Mouse (Mus musculus) frontal cortex, postnatal 10 days (tissue): ENCODE measurements at regions not wholly inside any gene's neighbourhood (a gene's known extent, or its start where the extent isn't known, plus 50 kb on each side); places are given as distances from the start of the nearest gene placed in this dataset.

ENCODE experiments used
- DNase-seq, 2 experiments: peaks; one replicate each; pipeline ENCODE4 v3.0.0; 2022; ENCODE audit warnings: low spot score in 2 of 2, mixed read lengths in 1 of 2

DNA sequence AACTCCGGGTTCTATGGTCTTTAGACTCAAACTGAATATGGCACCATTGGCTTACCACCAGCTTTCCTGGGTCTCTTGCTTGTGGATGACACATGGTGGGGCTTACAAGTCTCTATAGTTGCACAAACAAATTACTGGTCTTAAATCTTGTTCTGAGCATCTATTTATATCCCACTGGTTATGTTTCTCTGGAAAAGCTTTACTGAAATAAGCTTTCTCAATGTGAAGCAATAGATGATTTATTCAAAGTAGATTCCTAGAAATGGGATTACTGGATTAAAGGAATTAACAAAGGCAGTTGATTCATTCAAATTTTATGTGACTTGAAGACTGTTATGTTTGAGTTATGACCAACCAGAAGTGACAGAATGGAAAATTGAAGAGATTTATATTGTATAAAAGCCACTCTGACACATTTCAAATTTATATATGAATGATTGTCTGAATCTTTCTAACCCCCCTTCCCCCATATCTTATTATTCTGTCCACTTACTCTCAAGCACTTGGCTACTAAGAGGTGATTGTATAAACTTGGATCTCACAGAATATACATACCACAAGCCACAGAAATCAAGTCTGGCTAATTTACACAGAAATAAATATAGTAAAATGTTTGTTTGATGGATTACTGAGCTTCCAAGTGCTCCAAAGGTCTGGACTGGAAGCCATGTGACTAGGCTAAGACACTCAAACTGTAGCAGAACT is 113.4 kb upstream of the C1qtnf3 start:
- DNase-seq = no peak

DNA sequence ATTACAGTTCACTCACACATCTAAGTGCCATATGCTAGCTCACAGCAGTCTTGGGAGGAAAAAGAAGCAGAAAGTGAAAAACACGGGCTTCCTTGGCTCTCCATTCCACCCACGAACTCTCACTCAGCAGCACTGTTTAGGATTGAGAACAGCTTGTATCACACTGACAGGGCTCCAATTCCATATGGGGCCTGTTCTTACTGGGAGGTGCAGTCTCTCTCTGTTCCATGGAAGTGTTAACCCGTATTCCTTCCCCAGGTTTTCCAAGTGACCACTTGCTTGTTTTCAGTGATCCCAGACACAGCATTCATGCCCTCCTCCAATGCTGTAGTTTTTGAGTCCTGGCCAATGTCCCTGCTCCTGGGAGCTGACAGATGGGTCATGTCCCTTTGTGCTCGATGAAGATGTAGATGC is 111.5 kb upstream of the C1qtnf3 start:
- peak; percentile 47 to 75 for DNase-seq

DNA sequence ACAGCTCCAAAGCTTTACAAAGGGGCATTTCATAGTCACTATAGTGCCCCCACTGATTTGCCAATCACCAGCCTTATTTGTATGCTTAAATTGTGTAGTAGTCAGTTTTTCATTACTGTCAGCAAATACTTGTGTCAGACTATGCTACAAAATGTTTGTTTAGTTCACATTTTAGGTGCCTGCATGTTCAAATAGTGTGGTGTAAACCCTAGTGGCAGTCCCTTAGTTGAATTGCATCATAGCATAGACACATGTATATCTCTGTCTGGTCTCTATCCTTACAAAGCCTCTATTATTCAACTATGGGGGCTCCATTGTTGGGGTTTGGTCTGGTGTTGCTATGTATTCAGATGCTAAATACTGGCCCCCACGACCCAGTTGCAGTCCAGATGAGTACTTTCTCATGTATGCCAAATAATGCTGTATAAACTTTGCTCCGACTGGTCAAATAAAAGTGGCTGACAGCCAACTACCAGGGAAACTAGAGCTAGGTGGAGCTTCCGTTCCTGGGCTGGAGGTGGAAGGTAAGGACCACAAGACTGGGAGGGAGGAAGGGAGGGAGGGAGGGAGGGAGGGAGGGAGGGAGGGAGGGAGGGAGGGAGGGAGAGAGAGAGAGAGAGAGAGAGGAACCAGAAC is 109.0 kb upstream of the C1qtnf3 start:
- DNase-seq = no peak

DNA sequence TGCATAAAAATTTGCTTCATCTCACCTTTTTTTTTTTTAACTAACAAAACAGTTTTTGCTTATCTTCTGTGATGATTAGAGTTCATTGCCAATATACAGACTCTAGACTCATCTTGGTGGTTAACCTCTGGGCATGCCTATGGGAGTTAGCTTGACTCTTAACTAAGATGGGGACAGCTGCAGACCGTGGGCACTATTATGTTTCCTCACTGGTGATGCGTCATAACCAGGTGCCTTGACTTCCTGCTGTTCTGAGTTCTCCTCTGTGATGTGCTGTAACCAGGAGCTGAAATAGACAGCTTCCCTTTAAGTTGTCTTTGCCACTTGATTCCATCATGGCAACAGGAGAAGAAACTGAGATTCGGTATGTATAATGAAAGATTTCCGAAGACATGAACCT is 105.4 kb upstream of the C1qtnf3 start:
- DNase-seq = no peak

DNA sequence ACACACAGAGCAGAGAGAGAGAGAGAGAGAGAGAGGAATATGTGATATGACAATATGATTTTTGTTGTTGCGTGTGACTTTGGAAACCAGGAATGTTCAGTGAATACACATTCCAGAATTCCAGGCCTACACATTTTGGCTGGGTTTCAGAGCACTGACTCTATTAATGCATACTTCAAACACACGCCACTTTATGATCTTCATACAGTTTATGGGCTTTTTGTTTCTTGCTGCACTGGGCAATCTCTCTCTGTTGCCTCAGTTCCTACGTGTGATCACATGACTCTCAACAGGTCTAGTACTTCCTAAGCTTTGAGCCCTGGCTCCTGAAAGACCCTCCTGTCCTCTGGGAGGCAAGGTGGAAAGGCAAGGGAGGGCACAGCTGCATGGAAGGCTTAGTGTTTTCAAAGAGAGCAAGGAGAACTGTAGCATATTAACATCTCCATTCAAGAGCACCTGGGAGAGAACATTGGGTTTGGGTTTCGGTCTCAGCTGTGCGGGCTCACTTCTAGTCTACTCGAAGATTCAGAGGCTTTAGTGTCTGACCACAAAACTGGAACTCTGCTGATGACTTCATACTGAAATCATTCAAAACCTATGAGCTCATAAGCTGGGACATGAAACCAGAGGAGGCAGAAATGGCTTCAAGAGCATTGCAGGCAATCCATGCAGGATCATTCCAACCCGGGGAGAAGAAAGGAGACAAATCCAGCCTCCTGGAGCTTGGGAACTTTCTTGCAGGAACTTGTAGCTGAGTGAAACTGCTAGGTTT is 87.9 kb upstream of the C1qtnf3 start:
- no peak for DNase-seq

DNA sequence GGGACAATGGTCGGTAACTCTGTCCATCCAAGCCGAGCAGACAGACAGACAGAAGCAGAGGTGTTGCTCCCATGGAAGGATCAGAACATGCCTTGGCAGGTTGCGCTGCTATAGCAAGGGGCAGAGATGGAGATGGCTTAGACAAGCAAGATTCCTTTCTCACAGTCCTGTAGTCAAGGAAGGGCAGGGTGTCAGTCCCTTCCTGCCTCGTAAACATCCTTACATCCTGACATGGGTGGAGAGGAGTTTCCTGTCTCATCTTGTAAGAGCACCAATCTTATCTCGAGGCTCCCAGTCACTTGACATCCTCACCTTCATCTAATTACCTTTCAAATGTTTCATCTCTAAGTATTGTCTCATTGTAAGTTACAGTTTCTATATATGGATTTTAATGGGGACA is 87.0 kb upstream of the C1qtnf3 start:
- DNase-seq = no peak

DNA sequence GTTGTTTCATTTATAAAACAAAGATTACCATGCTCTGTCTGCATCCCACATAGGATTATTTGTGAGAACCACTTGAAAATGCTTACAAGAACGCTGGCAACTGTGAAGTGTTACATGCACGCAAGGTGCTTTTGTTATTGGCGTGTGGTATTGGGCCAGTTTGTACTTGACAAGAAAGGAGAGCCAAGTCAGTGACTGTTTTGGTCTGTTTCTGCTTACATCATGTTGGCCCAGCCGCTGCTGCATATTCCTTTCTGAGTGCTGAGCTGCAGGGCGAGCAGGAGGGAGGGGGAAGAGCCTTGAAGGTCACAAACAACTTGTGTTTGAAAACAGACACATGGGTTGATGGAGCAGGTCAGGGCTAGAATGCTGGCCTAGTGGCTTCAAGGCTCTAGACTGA is 85.3 kb upstream of the C1qtnf3 start:
- no peak for DNase-seq

DNA sequence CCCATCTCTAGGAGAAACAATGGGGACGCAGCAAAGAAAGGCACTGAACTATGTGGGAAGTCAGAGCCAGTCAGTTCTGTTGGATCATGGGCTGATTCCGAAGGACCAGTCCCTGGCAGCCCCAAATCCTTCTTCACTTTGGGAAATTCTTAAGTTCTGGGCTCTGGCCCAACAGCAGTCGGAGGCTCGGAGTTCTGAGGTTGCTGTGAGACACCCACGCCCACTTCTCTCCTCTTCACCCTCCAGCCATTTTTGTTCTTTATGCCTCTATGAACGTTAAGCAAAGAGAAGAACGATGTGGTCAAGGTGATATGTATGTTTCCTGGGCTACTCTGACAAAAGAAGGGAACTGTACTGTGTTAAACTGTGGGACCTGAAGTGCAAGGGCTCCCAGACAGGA is 84.0 kb upstream of the C1qtnf3 start:
- no peak for DNase-seq

DNA sequence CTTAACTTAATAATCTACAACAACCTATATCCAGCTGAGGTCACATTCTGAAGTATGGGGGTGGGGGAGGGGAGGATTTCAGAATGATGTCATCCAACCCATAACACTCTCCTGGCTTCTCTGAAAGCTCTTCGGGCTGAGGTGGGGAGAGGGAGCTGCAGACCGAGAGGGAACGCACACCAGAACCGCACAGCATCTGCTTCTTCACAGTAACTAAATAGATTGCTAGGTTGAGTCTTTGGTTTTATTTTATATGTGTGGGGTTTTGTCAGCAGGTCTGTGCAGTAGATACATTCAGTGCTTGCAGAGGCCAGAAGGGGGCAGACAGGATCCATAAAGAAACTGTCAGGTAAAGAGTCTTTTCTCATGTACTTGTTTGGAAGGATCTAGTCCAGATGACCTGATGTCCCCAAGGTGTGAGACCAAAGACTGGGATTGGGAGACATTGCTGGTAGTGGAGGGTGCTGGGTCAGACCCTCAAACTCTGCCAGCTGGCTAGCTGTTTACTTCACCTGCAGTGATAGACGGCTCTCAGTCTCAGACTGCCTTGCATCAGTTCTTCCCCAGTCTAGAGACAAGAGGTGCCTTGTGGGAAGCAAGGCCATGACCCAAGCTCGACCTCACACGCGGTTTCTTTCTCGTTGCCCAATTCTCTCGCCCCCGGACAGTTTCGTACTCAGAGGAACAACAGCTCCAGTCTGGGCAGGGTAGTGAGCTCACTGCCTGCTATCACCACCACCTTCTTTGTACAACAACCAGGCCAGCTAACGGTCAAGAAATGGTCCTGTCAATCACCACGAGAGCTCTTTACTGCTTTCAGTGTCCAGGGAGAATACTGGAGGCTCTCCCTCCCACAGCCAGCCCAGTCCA is 83.2 kb upstream of the C1qtnf3 start:
- DNase-seq = no peak

DNA sequence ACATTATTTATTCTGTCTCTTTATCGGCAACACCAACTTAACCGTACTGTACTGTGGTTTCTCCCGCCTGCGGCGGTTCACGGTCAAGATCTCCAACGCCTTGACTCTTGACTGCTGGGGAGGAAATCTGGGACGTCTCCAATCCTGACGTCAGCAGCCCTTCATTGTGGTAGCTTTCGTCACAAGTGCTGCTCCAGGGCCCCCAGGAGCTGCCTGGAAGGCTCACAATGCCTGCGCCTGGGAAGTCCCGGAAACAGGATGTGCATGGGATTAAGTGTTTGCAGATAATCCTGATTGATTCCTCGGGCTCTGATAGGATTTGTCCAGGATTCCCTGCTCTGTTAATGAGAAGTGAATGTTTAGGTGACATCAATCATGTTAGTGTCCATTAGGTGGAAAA is 82.3 kb upstream of the C1qtnf3 start:
- DNase-seq = no peak

DNA sequence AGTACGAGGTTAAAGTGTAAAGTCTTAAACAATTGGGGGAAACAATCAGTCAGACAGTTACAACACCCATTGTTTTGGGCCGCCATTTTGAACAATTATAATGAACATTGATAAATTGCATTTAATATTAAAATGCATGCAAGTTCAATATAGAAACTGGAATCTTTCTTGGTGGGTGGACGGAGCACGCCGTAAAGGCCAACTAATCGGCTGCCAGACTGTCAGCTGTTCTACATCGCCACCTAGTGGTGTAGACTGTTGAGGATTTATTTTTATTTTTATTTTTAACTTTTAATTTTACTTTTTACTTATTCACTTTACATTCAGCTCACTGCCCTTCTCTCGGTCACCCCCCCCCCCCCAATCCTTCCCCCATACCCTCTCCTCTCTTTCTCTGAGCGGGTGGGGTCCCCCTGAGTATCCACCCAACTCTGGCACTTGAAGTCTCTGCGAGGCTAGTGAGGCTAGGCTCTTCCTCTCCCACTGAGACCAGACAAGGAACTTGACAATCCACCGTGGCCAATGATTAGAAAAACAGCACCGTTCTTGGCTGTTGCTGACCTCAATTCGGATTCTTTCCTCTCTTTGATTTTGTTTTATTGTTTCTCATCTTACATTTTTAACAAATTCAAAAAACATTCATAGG is 79.7 kb upstream of the C1qtnf3 start:
- no peak for DNase-seq

DNA sequence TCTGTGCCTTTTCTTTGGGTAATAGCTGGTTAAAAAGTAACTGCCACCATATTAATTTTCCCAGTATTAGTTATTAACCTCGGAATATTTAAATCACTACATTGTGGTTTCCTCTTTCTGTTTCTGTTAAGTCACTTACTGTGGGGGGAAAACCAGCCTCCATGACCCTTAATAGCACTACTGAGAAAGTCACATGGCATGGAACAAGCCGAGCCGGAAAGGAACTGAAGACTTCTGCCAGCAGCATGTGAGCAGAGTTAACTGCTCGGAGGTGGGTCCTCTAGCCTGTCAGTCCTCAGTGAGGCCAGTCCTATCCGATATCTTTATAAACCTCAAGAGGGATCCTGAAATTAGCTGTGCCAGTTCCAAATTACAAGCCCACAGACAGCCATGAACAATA is 75.8 kb upstream of the C1qtnf3 start:
- DNase-seq = no peak

DNA sequence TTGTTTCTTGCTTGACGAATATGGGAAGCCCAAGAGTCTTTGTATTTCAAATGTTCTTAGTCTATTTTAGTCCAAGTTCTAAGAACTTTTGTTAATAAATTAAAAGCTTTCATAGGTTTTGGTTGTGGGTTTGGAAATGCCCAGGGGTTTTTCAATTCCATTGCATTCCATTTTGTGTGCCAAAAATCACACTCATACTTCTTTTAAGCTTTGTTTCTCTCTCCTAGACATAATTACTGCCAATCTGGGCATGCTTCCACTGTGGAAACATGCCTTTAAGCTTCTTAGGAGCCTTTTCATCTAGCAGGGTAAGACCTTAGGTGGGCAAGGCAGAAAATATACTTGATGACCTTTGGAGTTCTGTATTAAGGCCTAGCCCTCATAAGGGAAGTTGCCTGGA is 70.4 kb upstream of the C1qtnf3 start:
- DNase-seq = no peak

DNA sequence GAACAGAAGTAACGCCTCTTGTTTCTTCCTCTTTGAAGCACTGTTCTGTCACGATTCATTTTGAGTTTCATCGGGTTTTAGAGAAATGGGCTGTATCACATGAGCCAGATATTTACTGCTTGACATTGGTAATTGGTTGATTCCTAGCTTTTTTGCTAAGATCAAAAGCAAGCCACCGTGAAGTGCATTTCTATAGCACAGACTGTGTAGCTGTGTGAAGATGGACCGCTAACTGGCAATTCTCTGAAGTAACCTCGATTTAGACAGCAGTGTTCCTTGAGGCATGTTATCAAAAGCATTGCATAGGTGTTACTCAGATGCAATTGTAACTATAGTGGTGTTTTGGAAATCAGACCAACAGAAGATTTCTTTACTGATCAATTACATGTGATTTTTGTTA is 64.1 kb upstream of the C1qtnf3 start:
- DNase-seq = no peak

DNA sequence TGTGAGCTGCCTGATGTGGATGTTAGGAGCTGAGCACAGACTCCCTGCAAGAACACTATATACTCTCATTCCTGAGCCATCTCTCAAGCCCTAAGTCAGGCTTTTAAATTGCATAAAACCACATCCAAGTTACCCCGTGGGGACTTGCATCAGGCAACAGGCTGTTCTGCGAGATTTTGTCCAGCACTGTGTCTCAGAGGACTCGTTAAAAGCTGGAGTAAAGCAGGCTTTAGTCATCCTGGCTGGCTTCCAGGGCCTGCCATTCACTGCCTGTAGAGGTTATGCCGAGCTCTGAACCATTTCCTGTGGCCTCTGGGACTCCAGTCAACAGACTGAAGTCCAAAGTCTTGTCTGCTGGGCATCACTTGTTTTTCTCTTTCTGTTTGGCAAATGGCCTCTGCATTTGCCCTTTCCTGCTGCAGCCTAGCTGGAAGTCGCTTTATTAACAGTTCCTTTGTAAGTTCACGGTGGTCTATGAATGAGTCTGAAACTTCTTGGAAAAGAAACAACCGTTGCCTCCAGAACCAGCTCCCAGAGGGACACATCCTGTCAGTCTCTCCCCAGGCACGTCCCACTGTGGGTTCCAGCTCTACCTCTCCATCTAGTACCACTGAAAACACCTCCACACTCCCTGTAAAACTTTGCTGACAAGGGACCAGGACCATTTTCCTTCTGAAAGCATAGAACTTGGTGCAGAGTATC is 61.8 kb upstream of the C1qtnf3 start:
- DNase-seq = peak in 1 of 2 experiments; percentile 24

DNA sequence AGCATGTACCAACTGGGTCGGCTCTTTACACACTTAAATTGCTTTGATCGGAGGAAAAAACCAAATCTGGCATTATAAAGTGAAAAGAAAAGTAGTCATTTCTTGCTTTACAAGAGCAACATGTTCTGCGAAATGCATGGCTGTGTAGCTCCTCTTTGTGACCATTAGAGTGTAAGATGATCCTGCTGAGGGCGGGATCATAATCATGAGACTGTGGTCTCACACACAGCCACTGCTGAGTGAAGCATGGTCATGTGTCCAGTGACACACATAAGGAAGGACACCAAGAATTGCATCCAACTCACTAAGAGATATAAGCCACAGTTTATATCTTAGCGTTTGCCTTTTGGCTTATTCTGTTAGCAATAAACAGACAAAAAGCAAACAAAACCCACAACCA is 53.8 kb upstream of the C1qtnf3 start:
- no peak for DNase-seq

DNA sequence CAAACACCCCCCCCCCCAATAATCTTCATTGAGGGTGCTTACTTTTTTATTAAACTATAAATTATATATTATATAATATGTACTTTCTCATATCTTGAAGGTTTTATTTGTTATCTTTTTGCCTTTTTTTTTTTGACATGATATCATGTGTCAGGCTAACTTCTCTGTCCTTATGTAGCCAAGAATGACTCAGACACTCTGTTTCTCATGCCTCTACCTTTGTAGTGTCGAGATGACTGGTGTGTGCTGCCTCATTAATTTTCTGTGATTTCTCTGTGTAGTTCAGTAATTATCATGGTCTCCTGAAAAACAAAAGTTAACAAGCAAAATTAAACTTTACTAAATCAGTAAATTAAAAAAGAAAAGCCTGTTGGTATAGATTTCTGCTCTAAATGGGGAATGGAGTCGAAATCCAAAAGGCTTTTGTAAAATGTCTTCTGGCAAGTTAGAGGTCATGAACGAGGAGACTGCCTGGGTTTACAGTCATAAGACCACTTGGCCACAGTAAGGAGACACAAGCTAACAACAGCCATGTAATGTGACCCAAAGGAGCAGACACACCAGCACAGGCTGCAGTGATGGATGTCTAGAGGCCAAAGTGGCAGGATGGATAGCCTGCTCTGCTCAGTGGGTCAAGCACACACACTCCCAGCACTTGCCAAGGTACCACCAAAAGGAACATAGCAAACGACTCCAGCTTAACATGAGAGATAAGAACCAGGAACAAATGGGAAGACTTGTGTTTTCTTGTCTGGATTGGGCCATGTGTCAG is 53.2 kb upstream of the C1qtnf3 start:
- DNase-seq = no peak

DNA sequence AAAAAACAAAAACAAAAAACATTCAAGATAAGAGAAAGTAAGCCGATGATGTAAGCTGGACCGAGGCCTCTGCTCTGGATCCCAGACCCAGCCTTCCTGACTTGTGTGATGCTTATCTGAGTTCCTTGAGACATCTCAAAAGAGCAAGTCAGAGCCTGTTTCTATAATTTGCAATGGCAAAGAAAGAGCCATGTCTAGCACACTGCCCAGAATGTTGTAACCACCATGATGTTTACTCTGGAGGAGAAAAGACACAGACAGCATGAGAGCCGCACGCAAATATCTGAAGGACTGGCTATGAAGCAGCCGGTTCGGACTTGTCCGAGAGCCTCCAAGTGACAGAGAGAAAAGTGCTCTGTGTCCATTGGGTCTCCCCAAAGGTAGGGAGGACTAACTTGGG is 52.2 kb upstream of the C1qtnf3 start:
- DNase-seq = no peak

DNA sequence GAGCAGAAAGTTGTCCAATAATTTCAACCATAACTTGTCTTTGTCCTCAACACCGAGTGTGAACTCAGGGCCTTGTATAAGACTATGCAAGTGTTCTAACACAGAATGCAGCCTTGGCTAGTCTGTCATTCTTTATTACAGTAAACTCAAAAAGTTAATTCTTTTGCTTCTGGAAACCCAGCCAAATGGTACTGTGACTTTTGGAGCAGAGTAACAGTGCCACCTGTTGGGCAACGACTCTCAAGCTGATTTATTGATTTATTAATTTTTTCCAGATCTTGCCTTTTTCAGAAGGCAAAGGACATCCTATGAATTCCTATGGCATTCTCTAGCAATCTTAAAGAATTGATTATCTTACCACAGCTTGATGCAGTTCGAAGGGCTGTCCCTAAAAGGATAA is 51.1 kb upstream of the C1qtnf3 start:
- peak in 1 of 2 experiments; percentile 18 for DNase-seq

DNA sequence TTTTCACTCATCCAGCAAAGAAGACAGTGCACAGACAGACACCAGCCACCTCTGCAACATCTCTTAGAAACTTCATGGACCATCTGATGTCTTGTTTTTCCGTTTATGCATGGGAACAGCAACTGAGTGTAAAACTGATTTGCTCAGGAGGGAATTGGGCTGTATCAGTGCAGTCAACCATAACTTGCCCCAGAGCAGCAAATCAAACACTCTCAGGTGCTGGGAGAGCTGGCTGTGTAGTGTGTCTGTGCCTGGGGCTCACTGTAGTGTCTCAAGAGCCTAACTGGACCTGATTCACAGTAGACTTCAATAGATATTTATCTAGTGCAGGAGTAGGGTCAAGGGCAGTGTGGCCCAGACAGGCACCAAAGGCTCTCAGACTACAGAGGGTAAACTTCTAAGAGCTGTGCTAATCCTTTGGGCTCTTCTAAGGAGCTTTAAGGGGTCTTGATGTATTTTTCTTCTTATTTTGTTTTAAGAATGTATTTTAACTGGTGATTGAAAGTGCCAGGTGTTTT is 50.3 kb upstream of the C1qtnf3 start:
- no peak for DNase-seq
